Mouse (Mus musculus): ENCODE data around the gene Pgm5. TPM values are rescaled to one million over a fixed set of nuclear protein-coding genes. Genes with fewer than 3 reads are reported as not detected.

The Pgm5 gene
- polyA plus RNA-seq, 1 experiment from 2014 or later = 1.5 TPM

- ATAC-seq (ENCODE audit: low FRiP score) (no peak), DNase-seq (ENCODE audit: low spot score) (no peak)
- no peaks in the 10 kb centered on the region for H3K36me3 ChIP-seq (replicated peaks; ENCODE audit: control insufficient read depth, insufficient read depth)
- no peak overlapping the region for H3K4me2 ChIP-seq (replicated peaks)
- H3K9me3 ChIP-seq (ENCODE audit: control insufficient read depth, low read length) = no peaks in the 10 kb centered on the region
- H3K9ac ChIP-seq = no peak overlapping the region
- no peak overlapping the region for H3K4me3 ChIP-seq (replicated peaks; ENCODE audit: low read length)
- 84% methylated on average over 8 of the region's 8 CpGs for WGBS
- no peaks in the 10 kb centered on the region for H3K4me1 ChIP-seq (replicated peaks; ENCODE audit: control insufficient read depth, insufficient read depth, low read length)
- H3K27me3 ChIP-seq (ENCODE audit: control insufficient read depth, insufficient read depth, low read length) = no peaks in the 10 kb centered on the region
- H3K27ac ChIP-seq = no peak overlapping the region
Measured at GRCm38 (mm10) chr19:24646162-24646829, 215.4 kb downstream of the Pgm5 start.

- no peak overlapping the region for H3K27ac ChIP-seq
- no peak overlapping the region for H3K4me2 ChIP-seq (replicated peaks)
- H3K27me3 ChIP-seq (ENCODE audit: control insufficient read depth, insufficient read depth, low read length) = no peaks in the 10 kb centered on the region
- H3K4me1 ChIP-seq (replicated peaks; ENCODE audit: control insufficient read depth, insufficient read depth, low read length) = no peaks in the 10 kb centered on the region
- no peaks in the 10 kb centered on the region for H3K9me3 ChIP-seq (ENCODE audit: control insufficient read depth, low read length)
- no peak overlapping the region for H3K9ac ChIP-seq
- no peak overlapping the region for H3K4me3 ChIP-seq (replicated peaks; ENCODE audit: low read length)
- DNase-seq (ENCODE audit: low spot score) (no peak), ATAC-seq (ENCODE audit: low FRiP score) (no peak)
- WGBS = 71% methylated on average over 10 of the region's 10 CpGs
- H3K36me3 ChIP-seq (replicated peaks; ENCODE audit: control insufficient read depth, insufficient read depth) = no peaks in the 10 kb centered on the region
Measured at GRCm38 (mm10) chr19:24644971-24645370, 216.7 kb downstream of the Pgm5 start.

- ATAC-seq (ENCODE audit: low FRiP score) (no peak), DNase-seq (ENCODE audit: low spot score) (no peak)
- Histone ChIP-seq H3K4me2 (replicated peaks) (no peak overlapping the region), H3K4me3 (replicated peaks; ENCODE audit: low read length) (no peak overlapping the region), H3K4me1 (replicated peaks; ENCODE audit: control insufficient read depth, insufficient read depth, low read length) (no peaks in the 10 kb centered on the region), H3K27ac (no peak overlapping the region), H3K9me3 (ENCODE audit: control insufficient read depth, low read length) (no peaks in the 10 kb centered on the region), H3K27me3 (ENCODE audit: control insufficient read depth, insufficient read depth, low read length) (no peaks in the 10 kb centered on the region), H3K9ac (no peak overlapping the region), H3K36me3 (replicated peaks; ENCODE audit: control insufficient read depth, insufficient read depth) (no peaks in the 10 kb centered on the region)
- 91% methylated on average over 6 of the region's 6 CpGs for WGBS
Measured at GRCm38 (mm10) chr19:24640982-24641381, 220.7 kb downstream of the Pgm5 start.

GRCm38 (mm10) chr19:24637988-24638387, 223.7 kb downstream of the Pgm5 start:
- ATAC-seq (ENCODE audit: low FRiP score) (no peak), DNase-seq (ENCODE audit: low spot score) (no peak)
- no peak overlapping the region for H3K27ac ChIP-seq
- WGBS = 98% methylated on average over 6 of the region's 6 CpGs
- H3K4me2 ChIP-seq (replicated peaks) = no peak overlapping the region
- no peaks in the 10 kb centered on the region for H3K9me3 ChIP-seq (ENCODE audit: control insufficient read depth, low read length)
- H3K9ac ChIP-seq = no peak overlapping the region
- no peak overlapping the region for H3K4me3 ChIP-seq (replicated peaks; ENCODE audit: low read length)
- no peaks in the 10 kb centered on the region for H3K4me1 ChIP-seq (replicated peaks; ENCODE audit: control insufficient read depth, insufficient read depth, low read length)
- no peaks in the 10 kb centered on the region for H3K27me3 ChIP-seq (ENCODE audit: control insufficient read depth, insufficient read depth, low read length)
- H3K36me3 ChIP-seq (replicated peaks; ENCODE audit: control insufficient read depth, insufficient read depth) = no peaks in the 10 kb centered on the region

GRCm38 (mm10) chr19:24636616-24637015, 225.0 kb downstream of the Pgm5 start:
- no peaks in the 10 kb centered on the region for H3K36me3 ChIP-seq (replicated peaks; ENCODE audit: control insufficient read depth, insufficient read depth)
- H3K4me3 ChIP-seq (replicated peaks; ENCODE audit: low read length) = no peak overlapping the region
- H3K27ac ChIP-seq = no peak overlapping the region
- no peaks in the 10 kb centered on the region for H3K27me3 ChIP-seq (ENCODE audit: control insufficient read depth, insufficient read depth, low read length)
- no peak overlapping the region for H3K9ac ChIP-seq
- WGBS = 88% methylated on average over 10 of the region's 10 CpGs
- no peak for DNase-seq (ENCODE audit: low spot score)
- no peaks in the 10 kb centered on the region for H3K4me1 ChIP-seq (replicated peaks; ENCODE audit: control insufficient read depth, insufficient read depth, low read length)
- no peaks in the 10 kb centered on the region for H3K9me3 ChIP-seq (ENCODE audit: control insufficient read depth, low read length)
- no peak overlapping the region for H3K4me2 ChIP-seq (replicated peaks)
- ATAC-seq (ENCODE audit: low FRiP score) = no peak

- Histone ChIP-seq H3K4me1 (replicated peaks; ENCODE audit: control insufficient read depth, insufficient read depth, low read length) (no peaks in the 10 kb centered on the region), H3K9me3 (ENCODE audit: control insufficient read depth, low read length) (no peaks in the 10 kb centered on the region), H3K9ac (no peak overlapping the region), H3K4me2 (replicated peaks) (no peak overlapping the region), H3K27me3 (ENCODE audit: control insufficient read depth, insufficient read depth, low read length) (no peaks in the 10 kb centered on the region), H3K4me3 (replicated peaks; ENCODE audit: low read length) (no peak overlapping the region), H3K27ac (no peak overlapping the region), H3K36me3 (replicated peaks; ENCODE audit: control insufficient read depth, insufficient read depth) (no peaks in the 10 kb centered on the region)
- DNase-seq (ENCODE audit: low spot score) (peak; percentile 74), ATAC-seq (ENCODE audit: low FRiP score) (no peak)
- 10% methylated on average over 7 of the region's 7 CpGs for WGBS
Measured at GRCm38 (mm10) chr19:24634602-24635001, 227.1 kb downstream of the Pgm5 start.

Other genes with a start within 250 kb of the Pgm5 start
- gene Tmem252, start 187.8 kb downstream of the Pgm5 start, polyA plus RNA-seq (2014; fragmentation: Nextera tagmentation; extraction: Ambion mirVana) = 1.8 and 2.2 TPM in 2 replicates
- gene Gm10053, start 13.8 kb upstream of the Pgm5 start, polyA plus RNA-seq (2014; fragmentation: Nextera tagmentation; extraction: Ambion mirVana) = 296 and 310 TPM in 2 replicates
- 0.13 and 0.23 TPM in 2 replicates for gene Foxd4, start 39.3 kb upstream of the Pgm5 start, polyA plus RNA-seq (2014; fragmentation: Nextera tagmentation; extraction: Ambion mirVana)
- 11.4 and 12.7 TPM in 2 replicates for gene Cbwd1, start 99.8 kb upstream of the Pgm5 start, polyA plus RNA-seq (2014; fragmentation: Nextera tagmentation; extraction: Ambion mirVana)
- 0.74 and 1.8 TPM in 2 replicates for gene Dock8, start 137.7 kb upstream of the Pgm5 start, polyA plus RNA-seq (2014; fragmentation: Nextera tagmentation; extraction: Ambion mirVana)

Measured in hindbrain, embryonic 14.5 days (tissue).